In genomic region chr15:85488900-85489299, GRCm38 (mm10) we compare ENCODE assay signal across 22 mouse cellular contexts. TPM values are rescaled to one million over a fixed set of nuclear protein-coding genes. Genes with fewer than 3 reads are reported as not detected.
"Had no signal": no experiment of that assay in that cellular context is flagged by ENCODE, and none has a peak within 500 bp of the region (broad histone marks: within the 10 kb centered on the region; RNA-seq: fewer than 3 reads in every experiment).

No protein-coding gene starts in this region.

- ATAC-seq: liver, postnatal 0 days had no signal

- H3K9ac ChIP-seq: kidney, embryonic 15.5 days; limb, embryonic 15.5 days; liver, embryonic 13.5 days; liver, postnatal 0 days; lung, embryonic 15.5 days; neural tube, embryonic 12.5 days; stomach, embryonic 15.5 days had no signal

- H3K4me3 ChIP-seq: kidney, embryonic 15.5 days; left cerebral cortex, adult 2 months; limb, embryonic 15.5 days; liver, embryonic 13.5 days; lung, embryonic 15.5 days; neural tube, embryonic 12.5 days; stomach, embryonic 15.5 days had no signal

- H3K27me3 ChIP-seq: limb, embryonic 15.5 days; neural tube, embryonic 12.5 days; stomach, embryonic 15.5 days had no signal

- H3K27ac ChIP-seq: kidney, embryonic 15.5 days; left cerebral cortex, adult 2 months; limb, embryonic 15.5 days; liver, embryonic 13.5 days; lung, embryonic 15.5 days; macrophage; neural tube, embryonic 12.5 days; stomach, embryonic 15.5 days had no signal

- DNase-seq: kidney, adult 2 months; kidney, postnatal 25 days; liver, embryonic 13.5 days; liver, postnatal 0 days; lung, postnatal 14 days; midbrain, embryonic 14.5 days; right cerebral cortex, postnatal 14 days; thymus, adult 2 months; thymus, postnatal 25 days had no signal

- H3K4me1 ChIP-seq: kidney, embryonic 15.5 days; liver, embryonic 13.5 days; lung, embryonic 15.5 days; stomach, embryonic 15.5 days had no signal

- H3K4me2 ChIP-seq: kidney, embryonic 15.5 days; limb, embryonic 15.5 days; liver, embryonic 13.5 days; lung, embryonic 15.5 days; neural tube, embryonic 12.5 days; stomach, embryonic 15.5 days had no signal

- H3K9me3 ChIP-seq: kidney, embryonic 15.5 days; limb, embryonic 15.5 days; liver, embryonic 13.5 days; lung, embryonic 15.5 days; stomach, embryonic 15.5 days had no signal

- H3K36me3 ChIP-seq: kidney, embryonic 15.5 days; limb, embryonic 15.5 days; liver, embryonic 13.5 days; lung, embryonic 15.5 days; neural tube, embryonic 12.5 days; stomach, embryonic 15.5 days had no signal

RNA-seq across cellular contexts. Expression of gene 7530416G11Rik, which starts 14.1 kb away (rescaled TPM):
- total RNA-seq: layer of hippocampus, postnatal 25 days; left cerebral cortex, adult 2 months; left cerebral cortex, postnatal 25 days; monocyte, adult 5-6 weeks had no signal
- polyA plus RNA-seq: kidney, adult 2 months; kidney, embryonic 15.5 days; limb, embryonic 11.5 days; limb, embryonic 15.5 days; liver, embryonic 13.5 days; liver, postnatal 0 days; lung, embryonic 15.5 days; macrophage; midbrain, embryonic 14.5 days; neural tube, embryonic 12.5 days; spleen, adult 2 months; stomach, embryonic 15.5 days; thymus, adult 2 months; urinary bladder, adult 2 months had no signal
